Mouse (Mus musculus) intestine, postnatal 0 days (tissue): ENCODE data around the gene Ppm1h. TPM values are rescaled to one million over a fixed set of nuclear protein-coding genes. Genes with fewer than 3 reads are reported as not detected.

Experiments used
- ATAC-seq: fragments of 200-750 bp; cut with Nextera tagmentation; 2 replicates; pipeline ENCODE4 v1.8.0; 2017; ENCODE audit warnings: mild to moderate bottlenecking, moderate TSS enrichment, moderate library complexity
- H3K27ac ChIP-seq: fragments of 300-500 bp; sonication (generic); 2 replicates; pipeline ENCODE4 v1.5.1; 2014; ENCODE audit warnings: mild to moderate bottlenecking, low read depth, low read length, moderate library complexity
- H3K27me3 ChIP-seq: fragments of 300-500 bp; sonication (generic); replicated peaks from 2 replicates; pipeline ENCODE4 v1.6.1; 2014; ENCODE audit warnings: low read length, mixed read lengths; ENCODE audit not compliant: control insufficient read depth, insufficient read depth
- H3K36me3 ChIP-seq: fragments of 300-500 bp; sonication (generic); 2 replicates; pipeline ENCODE4 v1.6.1; 2014; ENCODE audit warnings: mild to moderate bottlenecking, moderate library complexity; ENCODE audit not compliant: control insufficient read depth, insufficient read depth
- H3K4me1 ChIP-seq: fragments of 300-500 bp; sonication (generic); replicated peaks from 2 replicates; pipeline ENCODE4 v1.6.1; 2014; ENCODE audit warnings: antibody characterized with exemption, low read length, mixed read lengths; ENCODE audit not compliant: control insufficient read depth, insufficient read depth
- H3K4me2 ChIP-seq: fragments of 300-500 bp; sonication (generic); replicated peaks from 2 replicates; pipeline ENCODE4 v1.6.1; 2014; ENCODE audit warnings: low read depth, mild to moderate bottlenecking, moderate library complexity
- H3K4me3 ChIP-seq: fragments of 300-500 bp; sonication (generic); 2 replicates; pipeline ENCODE4 v1.5.1; 2014; ENCODE audit warnings: low read depth, low read length
- H3K9ac ChIP-seq: fragments of 300-500 bp; sonication (generic); 2 replicates; pipeline ENCODE4 v1.6.1; 2014; ENCODE audit warnings: mild to moderate bottlenecking, low read depth, low read length
- H3K9me3 ChIP-seq: fragments of 300-500 bp; sonication (generic); 2 replicates; pipeline ENCODE4 v1.6.1; 2016; ENCODE audit warnings: mixed run types; ENCODE audit not compliant: control insufficient read depth
- CTCF ChIP-seq: sonication (generic); IDR thresholded peaks from 2 replicates; pipeline ENCODE4 v1.5.1; 2016; ENCODE audit warnings: low read depth, mild to moderate bottlenecking, control low read depth, antibody characterized with exemption, moderate library complexity
- WGBS: fragments of 180-500 bp; shearing (Covaris S2); extraction: QIAGEN DNeasy Blood & Tissue Kit; methylation state at CpG from one replicate; pipeline ENCODE4 v1.1.7; 2014; 5-methylcytosine and 5-hydroxymethylcytosine counted together
- polyA plus RNA-seq: library from polyadenylated mRNA; unstranded; fragments of >200 nt; fragmentation: Nextera tagmentation; extraction: Ambion mirVana; gene quantifications from 2 replicates; pipeline ENCODE4 v1.2.1, GENCODE M21; 2015

Gene Ppm1h
- polyA plus RNA-seq, 1 experiment from 2014 or later = 17.9 TPM

DNA sequence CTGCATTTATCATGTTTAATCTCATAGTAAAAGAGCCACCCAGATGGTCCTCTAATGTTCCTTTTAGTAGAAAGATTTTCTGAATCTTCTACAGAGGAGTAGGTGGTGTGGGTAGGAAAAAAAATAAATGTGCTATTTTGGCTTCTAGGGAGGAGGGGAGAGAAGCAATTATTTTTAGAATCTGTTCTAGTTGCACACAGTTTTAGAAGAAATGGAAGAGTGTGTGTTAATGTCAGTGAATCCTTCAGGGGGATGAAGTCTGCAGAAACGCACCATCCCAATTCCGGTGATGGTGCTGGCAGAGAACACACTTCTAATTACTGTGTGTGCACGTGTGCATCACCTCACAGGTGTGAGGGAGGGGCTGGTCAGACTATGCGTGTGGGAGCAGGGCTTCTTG, 129.6 kb downstream of the Ppm1h start:
- Histone ChIP-seq H3K27me3 (no peaks in the 10 kb centered on the region), H3K4me2 (no peak overlapping the region), H3K27ac (no peak overlapping the region), H3K36me3 (no peaks in the 10 kb centered on the region), H3K4me1 (no peaks in the 10 kb centered on the region), H3K9ac (no peak overlapping the region), H3K9me3 (no peaks in the 10 kb centered on the region), H3K4me3 (no peak overlapping the region)
- no peak for TF ChIP-seq CTCF
- 78% methylated on average over 4 of the region's 4 CpGs for WGBS
- no peak for ATAC-seq

DNA sequence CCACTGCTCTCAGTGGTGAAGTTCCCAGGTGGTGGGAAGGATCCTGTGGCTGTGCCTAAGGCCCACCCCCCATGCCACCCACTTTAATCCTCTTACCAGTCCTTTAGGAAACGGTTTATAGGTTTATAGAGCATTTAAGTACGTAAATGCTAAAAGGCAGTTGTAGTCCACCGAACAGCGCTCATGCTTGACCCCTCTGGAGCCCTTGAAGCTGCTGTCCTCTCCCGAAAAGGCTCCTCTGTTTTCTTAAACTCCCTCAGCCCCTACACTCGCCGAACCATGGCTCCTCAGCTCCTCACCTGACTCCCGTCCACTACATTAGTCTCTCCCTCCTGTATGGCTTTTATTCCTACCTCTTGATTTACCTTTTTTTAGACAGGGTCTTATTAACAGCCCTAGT, 131.3 kb downstream of the Ppm1h start:
- no peak overlapping the region for H3K4me3 ChIP-seq
- no peak overlapping the region for H3K9ac ChIP-seq
- 80% methylated on average over 8 of the region's 8 CpGs for WGBS
- H3K36me3 ChIP-seq = no peaks in the 10 kb centered on the region
- H3K4me1 ChIP-seq = no peaks in the 10 kb centered on the region
- ATAC-seq = no peak
- H3K27me3 ChIP-seq = no peaks in the 10 kb centered on the region
- H3K9me3 ChIP-seq = no peaks in the 10 kb centered on the region
- H3K27ac ChIP-seq = no peak overlapping the region
- no peak overlapping the region for H3K4me2 ChIP-seq
- no peak for TF ChIP-seq CTCF

GRCm38 (mm10) chr10:122815094-122815493, 136.5 kb downstream of the Ppm1h start:
- Histone ChIP-seq H3K36me3 (peaks cover 6% of the 10 kb centered on the region; the same call in 1 of the 2 replicates), H3K9ac (no peak overlapping the region), H3K27ac (0 out of 2 replicates have a peak overlapping the region, but pooled peaks have one; percentile 2), H3K9me3 (no peaks in the 10 kb centered on the region), H3K4me2 (no peak overlapping the region), H3K4me1 (no peaks in the 10 kb centered on the region), H3K4me3 (no peak overlapping the region), H3K27me3 (no peaks in the 10 kb centered on the region)
- ATAC-seq = no peak
- TF ChIP-seq CTCF = no peak
- WGBS = 65% methylated on average over 14 of the region's 14 CpGs

GRCm38 (mm10) chr10:122817741-122818140, 139.2 kb downstream of the Ppm1h start:
- H3K4me3 ChIP-seq = no peak overlapping the region
- H3K4me2 ChIP-seq = no peak overlapping the region
- H3K27me3 ChIP-seq = no peaks in the 10 kb centered on the region
- peaks cover 6% of the 10 kb centered on the region; the same call in 1 of the 2 replicates for H3K36me3 ChIP-seq
- no peak overlapping the region for H3K27ac ChIP-seq
- no peak for ATAC-seq
- H3K9me3 ChIP-seq = no peaks in the 10 kb centered on the region
- no peaks in the 10 kb centered on the region for H3K4me1 ChIP-seq
- TF ChIP-seq CTCF = no peak
- whole genome bisulfite sequencing = 69% methylated on average over 8 of the region's 8 CpGs
- no peak overlapping the region for H3K9ac ChIP-seq

DNA sequence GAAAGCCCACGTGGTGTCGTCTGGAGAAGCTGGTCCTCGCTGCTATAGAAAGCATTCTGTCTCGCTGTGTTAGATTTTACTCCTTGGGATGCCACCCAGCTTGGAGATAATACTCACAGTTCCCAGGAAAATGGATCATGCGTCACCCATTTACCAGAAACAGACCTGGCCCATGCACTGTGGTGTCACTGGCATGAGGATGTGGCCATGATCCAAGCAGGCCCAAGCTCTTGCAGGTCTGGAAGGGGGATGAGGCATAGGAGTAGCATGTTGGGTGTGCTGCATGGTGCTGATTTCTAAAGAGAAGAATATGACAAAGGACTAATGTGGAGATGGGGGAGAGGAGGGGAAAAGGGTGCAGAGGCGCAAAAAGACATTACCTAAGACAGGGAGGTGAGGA, 141.2 kb downstream of the Ppm1h start:
- WGBS = 96% methylated on average over 6 of the region's 6 CpGs
- H3K27me3 ChIP-seq = no peaks in the 10 kb centered on the region
- H3K9me3 ChIP-seq = no peaks in the 10 kb centered on the region
- H3K27ac ChIP-seq = no peak overlapping the region
- ATAC-seq = no peak
- H3K4me1 ChIP-seq = no peaks in the 10 kb centered on the region
- H3K36me3 ChIP-seq = peaks cover 6% of the 10 kb centered on the region; the same call in 1 of the 2 replicates
- TF ChIP-seq CTCF = no peak
- H3K4me3 ChIP-seq = no peak overlapping the region
- no peak overlapping the region for H3K4me2 ChIP-seq
- no peak overlapping the region for H3K9ac ChIP-seq

GRCm38 (mm10) chr10:122821549-122821948, 143.0 kb downstream of the Ppm1h start:
- no peak overlapping the region for H3K4me2 ChIP-seq
- 65% methylated on average over 6 of the region's 6 CpGs for WGBS
- TF ChIP-seq CTCF = no peak
- no peak overlapping the region for H3K27ac ChIP-seq
- no peak for ATAC-seq
- no peaks in the 10 kb centered on the region for H3K4me1 ChIP-seq
- no peaks in the 10 kb centered on the region for H3K27me3 ChIP-seq
- no peak overlapping the region for H3K4me3 ChIP-seq
- no peaks in the 10 kb centered on the region for H3K9me3 ChIP-seq
- no peak overlapping the region for H3K9ac ChIP-seq
- no peaks in the 10 kb centered on the region; the same call in 1 of the 2 replicates for H3K36me3 ChIP-seq

GRCm38 (mm10) chr10:122823642-122824041, 145.1 kb downstream of the Ppm1h start:
- H3K27ac ChIP-seq = no peak overlapping the region
- TF ChIP-seq CTCF = no peak
- 82% methylated on average over 13 of the region's 13 CpGs for WGBS

More at GRCm38 (mm10) chr10:122823642-122824041, 145.1 kb downstream of the Ppm1h start:
- Histone ChIP-seq H3K4me3 (no peak overlapping the region), H3K9ac (no peak overlapping the region), H3K36me3 (no peaks in the 10 kb centered on the region; the same call in 1 of the 2 replicates), H3K9me3 (no peaks in the 10 kb centered on the region), H3K27me3 (no peaks in the 10 kb centered on the region), H3K4me1 (no peaks in the 10 kb centered on the region), H3K4me2 (no peak overlapping the region)
- no peak for ATAC-seq
